Mouse (Mus musculus) forebrain, embryonic 15.5 days (tissue): ENCODE data around the gene Slc5a4a. TPM values are rescaled to one million over a fixed set of nuclear protein-coding genes. Genes with fewer than 3 reads are reported as not detected.

Experiments
- ATAC-seq: fragments of 200-750 bp; cut with Nextera tagmentation; replicated peaks from 2 replicates; pipeline ENCODE4 v1.8.0; 2017; ENCODE audit warnings: mild to moderate bottlenecking, moderate TSS enrichment, moderate library complexity
- H3K27ac ChIP-seq: fragments of 300-500 bp; sonication (generic); replicated peaks from 2 replicates; pipeline ENCODE4 v1.5.1; 2015; ENCODE audit warnings: mild to moderate bottlenecking, inconsistent platforms
- H3K27me3 ChIP-seq: fragments of 300-500 bp; sonication (generic); 2 replicates; pipeline ENCODE4 v1.6.1; 2015; ENCODE audit warnings: inconsistent platforms
- H3K36me3 ChIP-seq: fragments of 300-500 bp; sonication (generic); 2 replicates; pipeline ENCODE4 v1.6.1; 2015; ENCODE audit warnings: mild to moderate bottlenecking, inconsistent platforms
- H3K4me1 ChIP-seq: fragments of 300-500 bp; sonication (generic); 2 replicates; pipeline ENCODE4 v1.6.1; 2015; ENCODE audit warnings: inconsistent platforms
- H3K4me2 ChIP-seq: fragments of 300-500 bp; sonication (generic); replicated peaks from 2 replicates; pipeline ENCODE4 v1.6.1; 2015; ENCODE audit warnings: mild to moderate bottlenecking, inconsistent platforms
- H3K4me3 ChIP-seq: fragments of 300-500 bp; sonication (generic); 2 replicates; pipeline ENCODE4 v1.5.1; 2015; ENCODE audit warnings: mild to moderate bottlenecking, inconsistent platforms
- H3K9ac ChIP-seq: fragments of 300-500 bp; sonication (generic); replicated peaks from 2 replicates; pipeline ENCODE4 v1.6.1; 2015; ENCODE audit warnings: mild to moderate bottlenecking, inconsistent platforms
- H3K9me3 ChIP-seq: fragments of 300-500 bp; sonication (generic); 2 replicates; pipeline ENCODE4 v1.6.1; 2016; ENCODE audit warnings: inconsistent platforms
- WGBS: fragments of 180-500 bp; shearing (Covaris S2); methylation state at CpG from one replicate; pipeline ENCODE4 v1.1.7; 2015; ENCODE audit warnings: mixed read lengths; 5-methylcytosine and 5-hydroxymethylcytosine counted together
- polyA plus RNA-seq: library from polyadenylated mRNA; unstranded; fragments of >200 nt; fragmentation: Nextera tagmentation; extraction: Ambion mirVana; gene quantifications from 2 replicates; pipeline ENCODE4 v1.2.1, GENCODE M21; 2015

The Slc5a4a gene
- polyA plus RNA-seq = not detected in 2 replicates

DNA sequence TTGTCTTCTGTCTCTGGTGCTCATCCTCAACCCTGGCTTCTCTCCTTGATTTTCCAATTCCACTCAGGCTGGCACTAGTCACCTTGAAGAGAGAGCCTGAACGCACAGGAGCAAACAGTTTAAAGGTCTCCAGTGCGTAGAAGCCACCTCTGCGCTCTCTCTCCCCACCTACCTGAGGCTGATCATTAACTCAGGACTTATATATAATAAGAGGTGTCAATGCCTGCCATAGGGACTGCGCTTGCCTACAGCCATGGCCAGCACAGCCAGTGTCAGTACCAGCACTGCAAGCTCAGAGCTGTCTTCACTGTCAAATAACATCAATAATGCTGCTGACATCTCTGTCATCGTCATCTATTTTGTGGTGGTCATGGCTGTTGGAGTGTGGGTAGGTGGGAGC, at the start of gene Slc5a4a:
Slc5a4a (plus strand) TSS at position 174 of the 400 bp plus-strand sequence.
- 93% methylated on average over 5 of the region's 5 CpGs for WGBS
- Histone ChIP-seq H3K4me3 (no peak within 1 kb of the TSS), H3K9me3 (no peaks in the 10 kb centered on the region), H3K4me2 (no peak within 1 kb of the TSS), H3K9ac (no peak within 1 kb of the TSS), H3K4me1 (no peaks in the 10 kb centered on the region), H3K27me3 (no peaks in the 10 kb centered on the region), H3K36me3 (no peaks in the 10 kb centered on the region), H3K27ac (no peak within 1 kb of the TSS)
- no peak for ATAC-seq

DNA sequence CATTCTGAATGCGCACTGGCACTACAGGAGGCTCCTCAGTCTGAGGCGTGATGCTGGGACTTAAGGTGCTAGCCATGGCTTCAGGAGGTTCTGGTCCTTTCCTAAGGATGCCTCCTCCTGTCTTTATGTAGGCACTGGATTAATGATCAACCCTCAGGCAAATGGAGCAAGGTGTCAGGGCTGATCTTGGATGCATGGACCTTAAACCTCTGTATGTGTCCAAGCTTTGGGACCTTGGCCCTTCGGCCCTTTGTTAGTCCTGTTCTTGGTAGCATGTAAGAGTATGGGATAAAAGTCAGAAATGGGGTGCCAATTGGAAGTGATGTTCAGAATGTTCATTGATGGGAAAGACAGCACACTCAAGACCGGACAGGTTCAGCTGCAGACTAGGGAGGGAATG, 36.4 kb upstream of the Slc5a4a start, which contains the start of gene Slc5a4b:
Slc5a4b (minus strand) TSS at position 101 of the 400 bp plus-strand sequence.
- Histone ChIP-seq H3K27me3 (no peaks in the 10 kb centered on the region), H3K9ac (no peak within 1 kb of the TSS), H3K4me2 (no peak within 1 kb of the TSS), H3K36me3 (no peaks in the 10 kb centered on the region), H3K9me3 (no peaks in the 10 kb centered on the region), H3K4me1 (0 out of 2 replicates have a peak, but pooled peaks cover 3% of the 10 kb centered on the region), H3K4me3 (no peak within 1 kb of the TSS), H3K27ac (no peak within 1 kb of the TSS)
- 92% methylated on average over 4 of the region's 4 CpGs for WGBS
- ATAC-seq = no peak

DNA sequence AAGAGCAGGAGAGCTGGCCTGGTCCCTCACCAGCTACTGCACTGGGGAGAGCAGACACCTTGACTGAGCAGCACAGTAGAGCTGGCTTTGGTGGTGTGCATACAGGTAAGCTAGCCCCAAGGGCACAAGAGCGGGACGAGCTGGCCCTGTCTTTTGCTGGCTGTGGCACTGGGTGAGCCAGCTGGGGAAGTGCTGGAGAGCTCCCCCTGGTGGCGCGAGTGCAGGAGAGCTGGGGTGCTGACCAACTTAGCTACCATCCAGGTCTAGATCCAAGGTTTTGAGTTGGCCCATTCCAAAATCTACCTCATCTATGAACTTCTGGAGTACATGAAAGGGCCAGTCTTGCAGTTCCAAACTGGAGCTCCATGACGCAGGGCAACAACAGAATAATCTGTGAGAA, 29.3 kb upstream of the Slc5a4a start:
- 23% methylated on average over 5 of the region's 5 CpGs for WGBS
- H3K4me3 ChIP-seq = no peak overlapping the region
- H3K4me1 ChIP-seq = peaks cover 4% of the 10 kb centered on the region; the same call in 1 of the 2 replicates
- no peak for ATAC-seq
- no peak overlapping the region for H3K9ac ChIP-seq
- no peak overlapping the region for H3K4me2 ChIP-seq
- H3K27me3 ChIP-seq = no peaks in the 10 kb centered on the region
- H3K9me3 ChIP-seq = no peaks in the 10 kb centered on the region
- no peaks in the 10 kb centered on the region for H3K36me3 ChIP-seq
- H3K27ac ChIP-seq = no peak overlapping the region

DNA sequence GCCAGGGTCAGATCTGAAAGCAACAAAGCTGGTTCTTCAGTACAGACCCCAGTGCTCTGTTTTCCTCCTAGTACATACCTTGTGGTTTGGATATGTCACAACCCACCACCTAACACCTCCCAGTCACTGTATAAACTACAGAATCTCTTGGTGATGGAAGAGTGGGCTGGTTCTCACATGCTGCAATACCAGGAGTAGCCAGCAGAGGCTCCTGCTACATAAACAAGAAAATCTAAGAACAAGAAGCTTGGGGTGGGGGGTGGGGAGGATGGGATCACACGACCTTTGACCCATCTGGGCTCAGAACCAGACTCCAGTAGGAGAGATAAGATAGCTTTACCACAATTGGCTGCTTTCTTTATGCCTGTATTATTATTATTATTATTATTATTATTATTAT, 28.5 kb upstream of the Slc5a4a start:
- Histone ChIP-seq H3K4me3 (no peak overlapping the region), H3K4me2 (no peak overlapping the region), H3K4me1 (peaks cover 4% of the 10 kb centered on the region; the same call in 1 of the 2 replicates), H3K9me3 (no peaks in the 10 kb centered on the region), H3K9ac (no peak overlapping the region), H3K27ac (no peak overlapping the region), H3K27me3 (no peaks in the 10 kb centered on the region), H3K36me3 (no peaks in the 10 kb centered on the region)
- no peak for ATAC-seq
- WGBS = 10% methylated on average over 1 of the region's 1 CpGs

DNA sequence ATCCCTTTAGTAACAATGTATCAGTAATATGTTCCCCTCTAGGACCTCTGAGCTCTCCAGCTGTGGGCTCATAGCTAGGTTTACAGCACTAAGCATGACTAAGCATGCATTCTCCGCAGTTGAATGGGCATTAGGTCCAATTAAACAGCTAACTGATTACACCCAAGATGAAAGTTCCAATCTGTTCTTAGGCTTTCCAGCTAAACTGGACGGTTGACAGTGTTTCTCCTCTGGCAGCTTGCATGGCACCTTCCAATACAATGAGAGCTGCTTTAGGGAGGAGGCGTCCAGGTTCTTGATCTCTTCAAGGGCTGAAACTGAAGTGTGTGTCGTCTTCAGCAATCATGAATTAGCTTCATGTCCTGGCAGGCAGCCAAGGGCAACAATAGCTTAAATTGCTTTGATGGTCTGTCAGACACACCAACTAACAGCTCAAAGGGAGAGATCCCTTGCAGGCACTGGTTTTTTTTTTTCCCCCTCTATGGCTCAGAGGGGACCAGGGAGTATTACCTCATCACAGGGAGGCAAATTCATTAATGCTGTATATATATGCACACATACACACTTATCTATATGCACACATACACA, 27.0 kb upstream of the Slc5a4a start:
- Histone ChIP-seq H3K27ac (no peak overlapping the region), H3K4me3 (no peak overlapping the region), H3K4me1 (peaks cover 4% of the 10 kb centered on the region; the same call in 1 of the 2 replicates), H3K9ac (no peak overlapping the region), H3K9me3 (no peaks in the 10 kb centered on the region), H3K36me3 (no peaks in the 10 kb centered on the region), H3K4me2 (no peak overlapping the region), H3K27me3 (no peaks in the 10 kb centered on the region)
- ATAC-seq = no peak
- WGBS = 21% methylated on average over 4 of the region's 4 CpGs

DNA sequence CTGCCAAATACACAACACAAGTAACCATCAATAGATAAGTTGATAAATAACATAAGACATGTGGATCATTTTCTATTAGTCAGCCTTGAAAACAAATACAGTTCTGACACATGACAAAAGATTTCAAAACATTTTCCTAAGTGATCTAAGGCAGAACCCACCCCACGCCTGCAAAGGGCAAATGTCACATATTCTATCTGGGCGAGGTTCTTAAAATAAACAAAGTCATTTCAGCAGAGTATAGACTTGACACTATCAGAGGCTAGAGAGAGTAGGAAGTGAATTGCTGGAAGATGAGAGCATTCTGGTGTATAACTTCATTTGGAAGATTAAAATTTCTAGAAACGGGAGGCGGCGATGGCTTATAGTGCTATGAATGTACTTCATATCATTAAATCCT, 25.8 kb upstream of the Slc5a4a start:
- Histone ChIP-seq H3K4me3 (no peak overlapping the region), H3K4me2 (no peak overlapping the region), H3K36me3 (no peaks in the 10 kb centered on the region), H3K27ac (no peak overlapping the region), H3K4me1 (peaks cover 4% of the 10 kb centered on the region; the same call in 1 of the 2 replicates), H3K9me3 (no peaks in the 10 kb centered on the region), H3K9ac (no peak overlapping the region), H3K27me3 (no peaks in the 10 kb centered on the region)
- no peak for ATAC-seq
- WGBS = 91% methylated on average over 5 of the region's 5 CpGs

DNA sequence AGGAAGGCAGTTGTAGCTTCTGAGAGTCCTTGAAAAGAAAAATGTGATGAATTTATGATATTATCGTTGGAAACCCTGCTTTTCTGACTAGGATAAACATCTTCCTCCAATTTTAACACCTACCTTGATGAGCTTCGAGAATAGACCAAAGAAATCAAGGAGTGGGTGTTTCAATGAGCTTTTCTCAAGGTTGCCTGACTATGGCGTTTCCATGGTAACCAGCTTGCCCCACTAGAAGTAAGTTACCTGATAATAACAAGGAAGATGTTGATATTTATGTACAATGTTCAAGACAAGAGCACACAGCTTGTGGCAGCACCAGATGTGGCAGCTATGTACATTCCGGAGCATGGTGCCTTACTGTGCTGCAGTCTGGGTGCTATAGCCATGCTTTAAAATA, 14.7 kb upstream of the Slc5a4a start:
- no peak for ATAC-seq

DNA sequence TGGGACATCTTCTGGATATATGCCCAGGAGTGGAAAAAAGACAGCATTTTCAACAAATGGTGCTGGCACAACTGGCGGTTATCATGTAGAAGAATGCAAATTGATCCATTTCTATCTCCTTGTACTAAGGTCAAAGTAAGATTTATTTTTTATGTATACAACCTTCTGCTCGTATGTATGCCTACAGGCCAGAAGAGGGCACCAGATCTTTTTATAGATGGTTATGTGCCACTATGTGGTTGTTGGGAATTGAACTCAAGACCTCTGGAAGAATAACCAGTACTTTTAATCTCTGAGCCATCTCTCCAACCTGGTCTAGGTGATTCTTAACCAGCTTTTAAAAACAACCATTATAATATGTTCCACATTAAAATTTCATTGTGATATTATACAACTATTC, 10.9 kb upstream of the Slc5a4a start:
- Histone ChIP-seq H3K4me1 (no peaks in the 10 kb centered on the region), H3K4me3 (no peak overlapping the region), H3K9me3 (no peaks in the 10 kb centered on the region), H3K27ac (no peak overlapping the region), H3K4me2 (no peak overlapping the region), H3K27me3 (no peaks in the 10 kb centered on the region), H3K36me3 (no peaks in the 10 kb centered on the region), H3K9ac (no peak overlapping the region)
- WGBS = 87% methylated on average over 2 of the region's 2 CpGs
- no peak for ATAC-seq

More for the DNA sequence above, 14.7 kb upstream of the Slc5a4a start:
- Histone ChIP-seq H3K4me2 (no peak overlapping the region), H3K4me3 (no peak overlapping the region), H3K4me1 (no peaks in the 10 kb centered on the region), H3K9ac (no peak overlapping the region), H3K9me3 (no peaks in the 10 kb centered on the region), H3K27me3 (no peaks in the 10 kb centered on the region), H3K36me3 (no peaks in the 10 kb centered on the region), H3K27ac (no peak overlapping the region)
- WGBS = 69% methylated on average over 4 of the region's 4 CpGs

DNA sequence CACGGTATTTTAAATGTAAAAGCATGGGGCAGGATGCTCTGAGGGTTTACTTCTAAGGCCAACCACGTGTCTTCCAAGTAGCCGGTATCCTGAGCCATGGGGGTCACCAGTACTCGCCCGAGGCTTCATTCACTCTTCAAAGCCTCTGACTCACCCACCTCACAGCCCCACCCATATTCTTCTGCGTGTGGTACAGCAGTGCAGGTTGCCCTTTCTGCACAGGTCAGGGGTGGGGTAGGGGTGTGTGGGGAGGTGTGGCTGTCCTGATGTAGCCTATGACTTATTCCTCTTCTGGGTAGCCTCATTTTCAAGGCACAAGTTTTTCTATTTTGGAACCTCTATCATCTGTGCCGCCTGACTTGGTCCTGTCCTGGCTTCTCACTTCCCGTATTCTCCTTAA, 405 bp upstream of the Slc5a4a start:
- WGBS = 83% methylated on average over 8 of the region's 8 CpGs
- H3K9me3 ChIP-seq = no peaks in the 10 kb centered on the region
- no peaks in the 10 kb centered on the region for H3K4me1 ChIP-seq
- H3K4me2 ChIP-seq = no peak overlapping the region
- H3K36me3 ChIP-seq = no peaks in the 10 kb centered on the region
- H3K4me3 ChIP-seq = no peak overlapping the region
- H3K9ac ChIP-seq = no peak overlapping the region
- H3K27ac ChIP-seq = no peak overlapping the region
- no peak for ATAC-seq
- no peaks in the 10 kb centered on the region for H3K27me3 ChIP-seq

DNA sequence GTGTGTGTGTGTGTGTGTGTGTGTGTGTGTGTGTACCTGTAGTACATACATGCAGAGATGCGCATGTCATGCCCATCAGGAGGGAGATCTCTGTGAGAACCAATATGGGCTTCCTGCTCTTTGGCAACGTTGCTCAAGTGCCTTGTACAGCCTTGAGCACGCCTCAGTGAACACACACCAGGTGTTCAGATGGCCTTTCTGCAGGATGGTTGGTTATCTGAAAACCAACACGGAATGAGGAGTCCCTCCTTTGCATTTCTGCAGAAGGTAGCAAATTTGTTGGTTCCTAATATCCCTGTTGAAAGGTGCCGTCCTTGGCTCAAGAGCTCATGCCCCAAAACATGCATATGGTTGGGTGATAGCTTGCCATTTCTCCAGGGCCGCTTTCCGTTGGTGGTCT, 8.7 kb downstream of the Slc5a4a start:
- 88% methylated on average over 7 of the region's 7 CpGs for WGBS
- Histone ChIP-seq H3K36me3 (no peaks in the 10 kb centered on the region), H3K4me3 (no peak overlapping the region), H3K9me3 (no peaks in the 10 kb centered on the region), H3K4me2 (no peak overlapping the region), H3K4me1 (no peaks in the 10 kb centered on the region), H3K27me3 (no peaks in the 10 kb centered on the region), H3K9ac (no peak overlapping the region), H3K27ac (no peak overlapping the region)
- no peak for ATAC-seq

DNA sequence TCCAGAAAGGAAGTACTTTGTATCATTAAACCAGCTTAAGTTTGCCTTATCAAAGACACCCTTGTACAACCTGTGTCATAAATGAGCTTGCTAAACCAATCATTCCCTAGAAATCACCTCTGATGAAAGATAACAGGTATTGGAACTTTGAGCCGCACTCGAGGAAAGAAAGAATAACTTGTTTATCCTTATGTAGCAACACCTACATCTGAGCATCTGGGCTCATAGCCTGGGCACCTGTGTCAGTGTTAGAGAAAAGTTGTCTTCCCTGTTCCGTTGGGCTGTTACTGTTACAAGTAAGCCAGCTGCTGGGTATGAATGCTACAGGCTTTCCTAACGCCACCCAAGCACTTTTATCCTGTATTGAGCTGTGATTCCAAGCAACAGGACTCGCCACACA, 10.3 kb downstream of the Slc5a4a start:
- H3K27ac ChIP-seq = no peak overlapping the region
- no peaks in the 10 kb centered on the region for H3K27me3 ChIP-seq
- no peak overlapping the region for H3K9ac ChIP-seq
- no peak overlapping the region for H3K4me2 ChIP-seq
- ATAC-seq = no peak
- H3K4me1 ChIP-seq = no peaks in the 10 kb centered on the region
- no peaks in the 10 kb centered on the region for H3K9me3 ChIP-seq
- no peaks in the 10 kb centered on the region for H3K36me3 ChIP-seq
- H3K4me3 ChIP-seq = no peak overlapping the region
- 83% methylated on average over 5 of the region's 5 CpGs for WGBS

DNA sequence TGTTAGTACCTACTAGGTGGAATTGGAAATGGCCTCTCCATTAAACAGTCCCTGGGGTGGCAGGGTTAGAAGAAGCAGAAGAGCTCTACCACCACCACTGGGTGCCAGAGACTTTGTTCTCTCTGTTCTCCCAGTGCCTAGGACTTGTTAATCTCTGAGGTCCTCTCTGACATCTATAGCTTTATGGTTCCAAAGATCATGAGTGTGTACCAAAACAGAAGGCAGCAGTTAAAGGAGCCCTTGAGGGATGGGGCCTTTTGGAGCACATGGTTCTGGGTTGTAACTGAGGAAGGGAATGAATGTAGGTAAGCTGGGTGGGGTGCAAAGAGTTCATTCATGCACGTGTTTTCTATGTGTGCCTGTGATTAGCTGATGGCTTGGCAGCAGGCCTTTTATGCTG, 10.8 kb downstream of the Slc5a4a start:
- no peaks in the 10 kb centered on the region for H3K36me3 ChIP-seq
- no peaks in the 10 kb centered on the region for H3K4me1 ChIP-seq
- H3K4me2 ChIP-seq = no peak overlapping the region
- no peaks in the 10 kb centered on the region for H3K27me3 ChIP-seq
- 63% methylated on average over 1 of the region's 1 CpGs for WGBS
- no peak overlapping the region for H3K9ac ChIP-seq
- H3K4me3 ChIP-seq = no peak overlapping the region
- no peaks in the 10 kb centered on the region for H3K9me3 ChIP-seq
- no peak for ATAC-seq
- H3K27ac ChIP-seq = no peak overlapping the region

DNA sequence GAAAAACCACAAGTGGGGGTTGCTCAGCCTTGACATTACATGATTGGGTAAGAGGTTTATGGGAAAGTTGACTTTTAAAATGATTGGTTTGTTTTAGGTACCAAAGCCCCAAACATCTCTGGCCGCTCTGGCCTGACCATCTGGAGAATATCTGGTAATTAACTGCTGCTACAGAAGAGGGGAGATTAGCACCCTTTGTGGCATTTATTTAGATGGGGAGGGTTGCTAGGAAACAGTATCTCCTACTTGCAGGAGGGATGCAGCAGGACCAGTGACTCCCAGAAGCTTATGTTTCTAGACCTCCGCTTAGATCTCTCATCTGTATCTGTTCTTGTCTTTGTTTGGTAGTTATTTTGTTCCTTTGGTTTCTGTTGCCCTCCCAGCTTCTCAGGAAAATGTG, 27.6 kb downstream of the Slc5a4a start:
- no peaks in the 10 kb centered on the region for H3K27me3 ChIP-seq
- H3K9me3 ChIP-seq = no peaks in the 10 kb centered on the region
- no peak for ATAC-seq
- H3K36me3 ChIP-seq = no peaks in the 10 kb centered on the region
- 0 out of 2 replicates have a peak, but pooled peaks cover 5% of the 10 kb centered on the region for H3K4me1 ChIP-seq
- H3K4me2 ChIP-seq = no peak overlapping the region
- WGBS = 37% methylated on average over 2 of the region's 2 CpGs
- H3K4me3 ChIP-seq = no peak overlapping the region
- H3K27ac ChIP-seq = no peak overlapping the region
- H3K9ac ChIP-seq = no peak overlapping the region
